Mouse (Mus musculus) MEL (cell line): Measurements from ENCODE around the gene Fgf12.

Source experiments
- CTCF ChIP-seq, 3 experiments: IDR thresholded peaks in 2 of 3; conservative IDR thresholded peaks in 1 of 3; 2 replicates each; pipeline ENCODE4 v1.5.1; 2011 to 2012; ENCODE audit warnings: low read length in 3 of 3, low read depth in 2 of 3, mild to moderate bottlenecking in 2 of 3, improper control_type of control experiment in 1 of 3, inconsistent platforms in 1 of 3, mixed read lengths in 1 of 3, moderate library complexity in 1 of 3; ENCODE audit not compliant: control insufficient read depth in 1 of 3, insufficient read depth in 1 of 3, poor library complexity in 1 of 3, severe bottlenecking in 1 of 3
- GATA1 ChIP-seq: IDR thresholded peaks from 2 replicates; pipeline ENCODE4 v1.6.1; 2011; ENCODE audit warnings: low read depth, low read length, improper control_type of control experiment
- NRF1 ChIP-seq: IDR thresholded peaks from 2 replicates; pipeline ENCODE4 v1.6.1; 2014; ENCODE audit warnings: low read depth, mild to moderate bottlenecking, inconsistent platforms, low read length, improper control_type of control experiment, moderate library complexity; ENCODE audit not compliant: poor library complexity, insufficient read depth, severe bottlenecking
- POLR2A ChIP-seq, 2 experiments: IDR thresholded peaks; 2 replicates each; pipeline ENCODE4 v1.6.1; 2011 to 2012; ENCODE audit warnings: low read length in 2 of 2, mild to moderate bottlenecking in 2 of 2, control low read depth in 1 of 2, improper control_type of control experiment in 1 of 2, low read depth in 1 of 2, moderate library complexity in 1 of 2; ENCODE audit not compliant: control insufficient read depth in 1 of 2, insufficient read depth in 1 of 2, poor library complexity in 1 of 2

DNA sequence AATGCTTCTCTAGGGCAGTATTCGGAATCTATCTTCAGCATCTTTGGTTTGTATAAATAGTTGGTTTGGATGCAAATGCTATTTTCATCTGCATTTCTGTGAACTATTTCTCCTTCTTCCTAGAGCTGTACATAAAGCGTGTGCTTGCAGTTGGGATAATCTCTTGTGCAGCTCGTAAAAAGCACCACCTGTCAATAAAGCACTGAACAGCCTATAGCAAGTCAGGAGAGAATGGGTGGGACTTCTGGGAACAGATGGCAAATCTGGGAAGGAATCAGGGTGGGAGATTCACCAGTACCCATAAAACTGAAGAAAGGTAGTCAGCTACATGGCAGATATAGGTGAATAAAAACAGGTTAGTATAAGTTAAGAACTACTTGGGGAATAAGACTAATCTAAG, 180.7 kb downstream of the Fgf12 start:
- TF ChIP-seq GATA1, result no peak
- no peak for TF ChIP-seq POLR2A (IDR thresholded peaks at IDR 0.05; ENCODE audit: control insufficient read depth in 1 of 2, insufficient read depth in 1 of 2, low read depth in 1 of 2, low read length in 2 of 2, poor library complexity in 1 of 2)
- TF ChIP-seq CTCF (IDR thresholded peaks at IDR 0.05 in 2 of 3, conservative IDR thresholded peaks at IDR 0.05 in 1 of 3; ENCODE audit: control insufficient read depth in 1 of 3, insufficient read depth in 1 of 3, low read depth in 2 of 3, low read length in 3 of 3, poor library complexity in 1 of 3, severe bottlenecking in 1 of 3), result no peak
- no peak for TF ChIP-seq NRF1
